Mouse (Mus musculus) ES-E14 (cell line): ENCODE measurements at regions not wholly inside any gene's neighbourhood (a gene's known extent, or its start where the extent isn't known, plus 50 kb on each side); places are given as distances from the start of the nearest gene placed in this dataset.

Experiments used
- HCFC1 ChIP-seq: IDR thresholded peaks from 2 replicates; pipeline ENCODE4 v1.6.1; 2012; ENCODE audit warnings: low read length, inconsistent platforms, borderline replicate concordance; ENCODE audit not compliant: insufficient read depth
- MAFK ChIP-seq: IDR thresholded peaks from 2 replicates; pipeline ENCODE4 v1.6.1; 2014; ENCODE audit warnings: mild to moderate bottlenecking, low read depth, low read length, inconsistent platforms; ENCODE audit not compliant: insufficient read depth
- ZNF384 ChIP-seq: IDR thresholded peaks from 2 replicates; pipeline ENCODE4 v1.6.1; 2012; ENCODE audit warnings: low read depth, low read length, inconsistent platforms

DNA sequence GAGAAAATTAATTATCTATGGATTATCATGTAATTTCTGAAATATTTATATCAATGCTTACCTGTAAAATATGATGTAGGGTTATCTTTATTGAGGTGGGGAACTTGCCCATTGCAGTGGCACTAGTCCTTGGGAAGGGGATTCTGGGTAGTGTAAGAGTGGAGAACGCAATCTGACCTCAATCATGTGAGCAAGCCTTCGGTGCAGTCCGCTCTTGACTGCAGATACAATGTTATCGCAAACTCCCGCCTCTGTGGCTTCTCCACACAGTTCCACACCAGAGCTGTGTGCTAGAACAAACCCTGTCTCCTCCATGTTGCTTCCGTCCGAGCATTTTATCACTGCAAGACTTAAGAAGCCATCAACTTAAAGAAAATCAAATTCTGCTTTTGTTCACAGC, 62.1 kb upstream of the Jade1 start:
- no peak for TF ChIP-seq ZNF384
- no peak for TF ChIP-seq MAFK
- no peak for TF ChIP-seq HCFC1
